Mouse (Mus musculus): ENCODE data around the gene Psmb3. TPM values are rescaled to one million over a fixed set of nuclear protein-coding genes. Genes with fewer than 3 reads are reported as not detected.

Psmb3 gene
- total and polyA plus RNA-seq, 3 experiments = 648 to 914 TPM; not detected in 1

GRCm38 (mm10) chr11:97748496-97748895, 45.3 kb downstream of the Psmb3 start:
- DNase-seq (ENCODE audit: low read depth, low spot score) = no peak
- Histone ChIP-seq H3K9ac (ENCODE audit: control insufficient read depth, low read depth, low read length, poor library complexity, severe bottlenecking) (no peak overlapping the region), H3K4me1 (ENCODE audit: control insufficient read depth in 1 of 2, insufficient read depth in 2 of 2, low read length in 2 of 2) (peaks cover under 1 to 2% of the 10 kb centered on the region in 2 experiments; a peak in 1 of 4 replicates), H3K27ac (ENCODE audit: control insufficient read depth, low read depth, low read length) (no peak overlapping the region), H3K9me3 (replicated peaks; ENCODE audit: insufficient read depth, low read length) (no peaks in the 10 kb centered on the region), H3K4me3 (ENCODE audit: control insufficient read depth in 1 of 2, insufficient read depth in 1 of 2, low read depth in 2 of 2, low read length in 2 of 2) (no peak overlapping the region), H3K79me2 (ENCODE audit: control insufficient read depth, insufficient read depth, low read length, poor library complexity) (peaks cover 11% of the 10 kb centered on the region), H3K27me3 (ENCODE audit: control insufficient read depth in 1 of 2, insufficient read depth in 2 of 2, low read length in 2 of 2) (no peaks in the 10 kb centered on the region), H3K36me3 (ENCODE audit: control insufficient read depth in 1 of 2, insufficient read depth in 2 of 2, low read length in 2 of 2) (peaks cover 2 to 11% of the 10 kb centered on the region in 2 experiments; a peak in 3 of 4 replicates)
- TF ChIP-seq JUND (IDR thresholded peaks at IDR 0.05; ENCODE audit: low read depth, low read length) (no peak), NRF1 (IDR thresholded peaks at IDR 0.05; ENCODE audit: insufficient read depth, low read depth, low read length, poor library complexity, severe bottlenecking) (no peak), ZKSCAN1 (IDR thresholded peaks at IDR 0.05; ENCODE audit: low read depth, low read length) (no peak), SIN3A (IDR thresholded peaks at IDR 0.05; ENCODE audit: low read length) (no peak), GABPA (IDR thresholded peaks at IDR 0.05; ENCODE audit: low read depth, low read length) (no peak), UBTF (IDR thresholded peaks at IDR 0.05; ENCODE audit: borderline replicate concordance, insufficient read depth, low read depth, low read length) (no peak), MEF2A (IDR thresholded peaks at IDR 0.05; ENCODE audit: extremely low read depth, insufficient replicate concordance, low read depth, low read length, poor library complexity, severe bottlenecking) (no peak)

GRCm38 (mm10) chr11:97753277-97753676, 50.1 kb downstream of the Psmb3 start:
- no peak for DNase-seq (ENCODE audit: low read depth, low spot score)
- Histone ChIP-seq H3K79me2 (ENCODE audit: control insufficient read depth, insufficient read depth, low read length, poor library complexity) (no peaks in the 10 kb centered on the region), H3K4me3 (ENCODE audit: control insufficient read depth in 1 of 2, insufficient read depth in 1 of 2, low read depth in 2 of 2, low read length in 2 of 2) (no peak overlapping the region), H3K9me3 (replicated peaks; ENCODE audit: insufficient read depth, low read length) (no peaks in the 10 kb centered on the region), H3K27me3 (ENCODE audit: control insufficient read depth in 1 of 2, insufficient read depth in 2 of 2, low read length in 2 of 2) (no peaks in the 10 kb centered on the region), H3K4me1 (ENCODE audit: control insufficient read depth in 1 of 2, insufficient read depth in 2 of 2, low read length in 2 of 2) (peaks cover 2 to 3% of the 10 kb centered on the region in 2 experiments; a peak in 2 of 4 replicates), H3K36me3 (ENCODE audit: control insufficient read depth in 1 of 2, insufficient read depth in 2 of 2, low read length in 2 of 2) (peaks cover 6 to 9% of the 10 kb centered on the region in 2 experiments), H3K9ac (ENCODE audit: control insufficient read depth, low read depth, low read length, poor library complexity, severe bottlenecking) (no peak overlapping the region), H3K27ac (ENCODE audit: control insufficient read depth, low read depth, low read length) (no peak overlapping the region)
- TF ChIP-seq SIN3A (IDR thresholded peaks at IDR 0.05; ENCODE audit: low read length) (no peak), ELF1 (IDR thresholded peaks at IDR 0.05; ENCODE audit: low read depth, low read length) (no peak), TCF12 (IDR thresholded peaks at IDR 0.05; ENCODE audit: low read depth, low read length) (no peak), JUND (IDR thresholded peaks at IDR 0.05; ENCODE audit: low read depth, low read length) (no peak), TBP (IDR thresholded peaks at IDR 0.05; ENCODE audit: low read depth, low read length) (no peak), SMC3 (IDR thresholded peaks at IDR 0.05; ENCODE audit: low read depth, low read length) (no peak), MYB (IDR thresholded peaks at IDR 0.05; ENCODE audit: low read depth, low read length) (no peak), NELFE (IDR thresholded peaks at IDR 0.05; ENCODE audit: low read depth, low read length) (no peak), RCOR1 (IDR thresholded peaks at IDR 0.05; ENCODE audit: low read depth, low read length) (no peak), POLR2AphosphoS2 (IDR thresholded peaks at IDR 0.05; ENCODE audit: low read length) (no peak), CTCF (IDR thresholded peaks at IDR 0.05 in 2 of 3, conservative IDR thresholded peaks at IDR 0.05 in 1 of 3; ENCODE audit: control insufficient read depth in 1 of 3, insufficient read depth in 1 of 3, low read depth in 2 of 3, low read length in 3 of 3, poor library complexity in 1 of 3, severe bottlenecking in 1 of 3) (no peak), MXI1 (IDR thresholded peaks at IDR 0.05; ENCODE audit: low read depth, low read length) (no peak), USF1 (IDR thresholded peaks at IDR 0.05; ENCODE audit: low read depth, low read length) (no peak), CHD1 (IDR thresholded peaks at IDR 0.05; ENCODE audit: low read depth, low read length) (no peak)

Measured in MEL (cell line).